Mouse (Mus musculus) erythroblast, embryonic 14.5 days (primary cell): ENCODE measurements around the gene Thada.

Source experiments
- GATA1 ChIP-seq: IDR thresholded peaks from 2 replicates; pipeline ENCODE4 v1.6.1; 2012; ENCODE audit warnings: low read length, inconsistent platforms, mixed read lengths
- TAL1 ChIP-seq: IDR thresholded peaks from 3 replicates; pipeline ENCODE4 v1.6.1; 2012; ENCODE audit warnings: low read length, inconsistent platforms, mixed read lengths

- TF ChIP-seq GATA1 (no peak), TAL1 (no peak)
These were observed 324.3 kb downstream of the Thada start for GRCm38 (mm10) chr17:84141691-84142090.
